Mouse (Mus musculus) limb, embryonic 11.5 days (tissue): ENCODE data around the gene Pdgfa. TPM values are rescaled to one million over a fixed set of nuclear protein-coding genes. Genes with fewer than 3 reads are reported as not detected.

Experiments used
- ATAC-seq: fragments of 200-750 bp; cut with Nextera tagmentation; 2 replicates; pipeline ENCODE4 v1.8.0; 2017; ENCODE audit warnings: low read depth; ENCODE audit not compliant: insufficient number of reproducible peaks, low FRiP score, low TSS enrichment
- DNase-seq: peaks from one replicate; pipeline ENCODE4 v3.0.0-alpha.2; 2015; ENCODE audit warnings: low spot score
- H3K27ac ChIP-seq: fragments of 300-500 bp; sonication (generic); replicated peaks from 2 replicates; pipeline ENCODE4 v1.5.1; 2014; ENCODE audit warnings: low read depth, mild to moderate bottlenecking, low read length
- H3K27me3 ChIP-seq: fragments of 300-500 bp; sonication (generic); 2 replicates; pipeline ENCODE4 v1.6.1; 2014; ENCODE audit warnings: mild to moderate bottlenecking, low read length, mixed read lengths; ENCODE audit not compliant: control insufficient read depth, insufficient read depth
- H3K36me3 ChIP-seq: fragments of 300-500 bp; sonication (generic); 2 replicates; pipeline ENCODE4 v1.6.1; 2014; ENCODE audit warnings: mild to moderate bottlenecking, low read length, moderate library complexity, mixed read lengths; ENCODE audit not compliant: control insufficient read depth, insufficient read depth
- H3K4me1 ChIP-seq: fragments of 300-500 bp; sonication (generic); 2 replicates; pipeline ENCODE4 v1.6.1; 2014; ENCODE audit warnings: low read length, mixed read lengths; ENCODE audit not compliant: control insufficient read depth, insufficient read depth
- H3K4me2 ChIP-seq: fragments of 300-500 bp; sonication (generic); 2 replicates; pipeline ENCODE4 v1.6.1; 2014; ENCODE audit warnings: low read depth, mild to moderate bottlenecking, moderate library complexity; ENCODE audit not compliant: severe bottlenecking
- H3K4me3 ChIP-seq: fragments of 300-500 bp; sonication (generic); 2 replicates; pipeline ENCODE4 v1.5.1; 2014; ENCODE audit warnings: low read depth, low read length
- H3K9ac ChIP-seq: fragments of 300-500 bp; sonication (generic); 2 replicates; pipeline ENCODE4 v1.6.1; 2014; ENCODE audit warnings: mild to moderate bottlenecking, low read length
- H3K9me3 ChIP-seq: fragments of 300-500 bp; sonication (generic); 2 replicates; pipeline ENCODE4 v1.6.1; 2016; ENCODE audit warnings: low read length; ENCODE audit not compliant: control insufficient read depth
- WGBS: fragments of 180-500 bp; shearing (Covaris S2); extraction: QIAGEN DNeasy Blood & Tissue Kit; methylation state at CpG from one replicate; pipeline ENCODE4 v1.1.7; 2014; 5-methylcytosine and 5-hydroxymethylcytosine counted together
- polyA plus RNA-seq: library from polyadenylated mRNA; unstranded; fragments of >200 nt; fragmentation: Nextera tagmentation; extraction: Ambion mirVana; gene quantifications from 2 replicates; pipeline ENCODE4 v1.2.1, GENCODE M21; 2014

The Pdgfa gene
- polyA plus RNA-seq, 1 experiment from 2014 or later: 34.4 TPM

- DNase-seq: peak; percentile 65
- no peak for ATAC-seq
- no peak overlapping the region for H3K27ac ChIP-seq
- no peaks in the 10 kb centered on the region for H3K36me3 ChIP-seq
- peak overlapping the region; percentile 98 for H3K4me2 ChIP-seq
- no peaks in the 10 kb centered on the region for H3K9me3 ChIP-seq
- H3K4me3 ChIP-seq: peak overlapping the region; percentile 48
- H3K27me3 ChIP-seq: peaks cover 69% of the 10 kb centered on the region
- H3K9ac ChIP-seq: peak overlapping the region; percentile 27
- WGBS: under 1% methylated on average over 59 of the region's 59 CpGs
- peaks cover 27% of the 10 kb centered on the region for H3K4me1 ChIP-seq
Measured at GRCm38 (mm10) chr5:138992611-138993370, 4.4 kb downstream of the Pdgfa start.

DNA sequence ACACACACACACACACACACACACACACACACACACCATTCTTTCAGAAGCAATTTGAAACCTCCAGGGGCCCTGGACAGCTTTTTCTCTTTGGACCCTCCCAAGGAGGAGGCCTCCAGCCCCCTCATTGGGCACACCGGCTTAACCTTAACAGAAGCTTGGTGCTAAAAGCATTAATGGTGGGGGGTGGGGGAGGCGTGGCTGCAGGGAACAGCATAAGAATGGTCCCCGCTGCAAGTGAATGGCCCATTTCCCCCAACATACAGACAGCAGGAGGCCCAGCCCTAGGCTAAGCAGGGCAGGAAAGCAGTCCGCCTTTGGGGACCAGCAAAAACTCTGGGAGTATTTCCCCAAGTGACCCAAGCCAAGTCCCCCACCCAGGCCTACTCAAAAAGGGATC lies 5.4 kb downstream of the Pdgfa start:
- Histone ChIP-seq H3K36me3 (no peaks in the 10 kb centered on the region), H3K27me3 (peaks cover 58% of the 10 kb centered on the region), H3K4me2 (peak overlapping the region; percentile 98), H3K9me3 (no peaks in the 10 kb centered on the region), H3K4me3 (no peak overlapping the region), H3K4me1 (peaks cover 24% of the 10 kb centered on the region), H3K27ac (no peak overlapping the region), H3K9ac (no peak overlapping the region)
- DNase-seq (no peak), ATAC-seq (no peak)
- WGBS: 3% methylated on average over 4 of the region's 4 CpGs

DNA sequence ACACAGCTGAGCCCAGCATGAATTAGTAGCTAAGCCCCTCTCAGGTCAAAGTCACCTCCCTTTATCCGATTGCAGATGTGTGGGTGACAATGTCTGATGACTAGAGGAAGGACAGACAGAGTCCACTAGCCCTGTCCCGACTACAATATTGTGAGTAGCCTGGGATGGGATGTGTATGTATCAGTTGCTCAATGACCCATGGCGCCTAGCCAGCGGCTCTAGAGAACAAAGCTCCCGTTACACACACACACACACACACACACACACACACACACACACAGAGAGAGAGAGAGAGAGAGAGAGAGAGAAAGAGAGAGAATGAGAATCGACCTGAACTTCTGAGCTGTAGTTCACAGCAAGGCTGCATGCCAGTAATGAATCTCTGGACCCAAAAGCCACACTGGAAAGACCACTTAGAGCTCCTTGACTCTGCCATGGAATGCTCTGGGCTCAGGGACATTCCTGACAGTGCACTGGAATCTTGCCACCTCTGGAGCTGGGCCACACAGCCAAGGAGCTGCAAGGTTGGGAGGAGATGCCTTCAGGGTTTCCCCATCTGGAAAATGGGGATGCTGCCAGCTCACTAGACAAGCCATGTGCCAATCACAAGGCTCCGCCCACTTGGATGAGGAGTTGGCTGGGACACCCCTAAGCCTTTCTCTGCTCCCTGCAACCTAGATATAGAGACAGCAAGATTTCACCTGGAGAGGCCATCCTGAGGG lies 6.3 kb downstream of the Pdgfa start:
- no peak for DNase-seq
- no peak overlapping the region for H3K9ac ChIP-seq
- no peaks in the 10 kb centered on the region for H3K36me3 ChIP-seq
- H3K4me2 ChIP-seq: no peak overlapping the region
- H3K27me3 ChIP-seq: peaks cover 49% of the 10 kb centered on the region
- 79% methylated on average over 7 of the region's 7 CpGs for WGBS
- no peak overlapping the region for H3K4me3 ChIP-seq
- no peaks in the 10 kb centered on the region for H3K9me3 ChIP-seq
- no peak overlapping the region for H3K27ac ChIP-seq
- ATAC-seq: no peak
- H3K4me1 ChIP-seq: peaks cover 24% of the 10 kb centered on the region

DNA sequence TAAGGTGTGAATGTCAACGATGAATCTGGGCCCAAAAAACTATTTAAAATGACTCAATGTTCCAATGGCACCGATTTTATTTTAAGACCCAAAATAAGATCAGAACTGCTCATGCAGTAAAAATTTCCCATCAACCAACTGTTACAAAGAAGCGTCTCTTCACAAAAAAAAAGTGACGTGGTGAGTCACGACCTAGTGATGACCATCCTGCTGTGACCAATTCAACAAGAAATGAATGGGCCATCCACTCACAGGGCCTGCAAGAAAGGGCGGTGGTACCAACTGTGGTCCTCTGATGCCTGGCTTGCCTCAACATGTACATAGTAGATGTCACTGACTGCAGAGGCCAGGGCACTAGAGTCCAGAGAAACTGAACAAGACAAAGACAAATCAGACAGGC lies 7.6 kb downstream of the Pdgfa start:
- Histone ChIP-seq H3K9ac (no peak overlapping the region), H3K27me3 (peaks cover 40% of the 10 kb centered on the region), H3K36me3 (no peaks in the 10 kb centered on the region), H3K27ac (no peak overlapping the region), H3K4me1 (peaks cover 20% of the 10 kb centered on the region), H3K9me3 (no peaks in the 10 kb centered on the region), H3K4me3 (no peak overlapping the region), H3K4me2 (no peak overlapping the region)
- no peak for ATAC-seq
- WGBS: 85% methylated on average over 6 of the region's 6 CpGs
- no peak for DNase-seq

DNA sequence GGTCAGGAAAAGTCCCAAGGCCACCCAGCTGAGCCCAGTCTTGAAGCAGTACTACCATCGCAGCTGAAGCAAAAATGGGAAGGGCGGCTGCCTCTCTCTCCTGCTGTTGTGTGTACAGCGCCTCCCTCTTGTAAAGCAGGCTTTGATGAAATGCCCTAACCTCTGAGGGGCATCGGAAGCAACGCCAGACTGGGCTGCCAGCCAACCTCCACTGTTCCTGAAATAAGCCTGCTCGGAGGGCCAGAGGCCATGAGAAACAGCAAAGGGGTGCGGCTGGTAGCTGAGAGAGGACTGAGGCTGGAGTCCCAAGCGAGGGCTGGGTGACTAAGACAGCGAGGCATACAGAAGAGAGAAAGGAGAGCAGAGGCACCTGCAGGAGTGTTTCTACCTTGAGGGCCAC lies 8.4 kb downstream of the Pdgfa start:
- DNase-seq: no peak
- Histone ChIP-seq H3K27ac (no peak overlapping the region), H3K9me3 (no peaks in the 10 kb centered on the region), H3K4me2 (no peak overlapping the region), H3K27me3 (peaks cover 32% of the 10 kb centered on the region), H3K4me3 (no peak overlapping the region), H3K4me1 (peaks cover 13% of the 10 kb centered on the region), H3K9ac (no peak overlapping the region), H3K36me3 (no peaks in the 10 kb centered on the region)
- ATAC-seq: no peak
- WGBS: 70% methylated on average over 9 of the region's 9 CpGs

DNA sequence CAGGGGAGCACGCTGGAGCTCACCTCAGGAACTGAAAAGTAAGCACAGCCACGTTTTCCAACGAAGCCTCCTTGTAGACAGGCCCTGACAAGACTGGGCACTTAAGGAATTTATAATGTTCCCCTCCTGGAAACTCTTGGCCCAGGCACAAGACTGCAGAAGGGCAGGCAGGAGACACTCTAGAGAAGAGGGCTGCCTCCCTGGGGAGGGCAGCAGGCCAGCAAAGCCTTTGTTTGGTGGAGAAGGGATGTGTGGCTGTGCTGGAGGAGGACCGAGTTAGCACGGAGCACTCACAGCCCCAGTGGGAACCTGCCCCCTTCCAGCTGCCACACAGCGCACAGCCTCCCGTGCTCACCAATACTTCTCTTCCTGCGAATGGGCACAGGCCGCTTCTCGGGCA lies 9.2 kb downstream of the Pdgfa start:
- Histone ChIP-seq H3K4me1 (peaks cover 5% of the 10 kb centered on the region; the same call in 1 of the 2 replicates), H3K9ac (no peak overlapping the region), H3K4me3 (no peak overlapping the region), H3K27ac (no peak overlapping the region), H3K36me3 (no peaks in the 10 kb centered on the region), H3K27me3 (peaks cover 25% of the 10 kb centered on the region), H3K4me2 (no peak overlapping the region), H3K9me3 (no peaks in the 10 kb centered on the region)
- ATAC-seq (no peak), DNase-seq (no peak)
- 73% methylated on average over 10 of the region's 10 CpGs for WGBS

- no peak for DNase-seq
- 76% methylated on average over 7 of the region's 9 CpGs for WGBS
Measured at GRCm38 (mm10) chr5:138981921-138982320, 15.2 kb downstream of the Pdgfa start.

DNA sequence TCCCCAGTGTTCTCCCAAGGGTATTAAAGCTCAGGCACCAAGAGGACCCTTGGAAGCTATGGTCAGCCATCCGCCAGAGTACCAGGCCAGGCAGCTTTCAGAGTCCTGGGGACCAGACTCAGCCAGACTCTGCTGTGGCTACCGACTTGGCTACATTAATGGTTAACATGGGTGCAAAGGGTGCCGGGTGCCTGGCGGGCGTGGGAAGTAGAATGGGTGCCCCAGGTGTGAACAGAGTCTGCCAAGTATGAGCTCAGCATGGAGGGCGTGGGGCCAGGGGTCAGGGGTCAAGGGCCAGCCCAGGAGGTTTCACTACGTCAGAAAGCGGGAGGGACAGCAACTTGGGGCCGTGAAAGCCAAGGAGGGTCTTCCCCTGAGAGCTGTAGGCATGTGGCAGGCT lies 16.6 kb downstream of the Pdgfa start:
- Histone ChIP-seq H3K27ac (no peak overlapping the region), H3K27me3 (no peaks in the 10 kb centered on the region), H3K9me3 (no peaks in the 10 kb centered on the region), H3K36me3 (no peaks in the 10 kb centered on the region), H3K4me1 (no peaks in the 10 kb centered on the region), H3K9ac (no peak overlapping the region), H3K4me3 (no peak overlapping the region), H3K4me2 (no peak overlapping the region)
- ATAC-seq (no peak), DNase-seq (no peak)
- WGBS: 75% methylated on average over 9 of the region's 9 CpGs

More at GRCm38 (mm10) chr5:138981921-138982320, 15.2 kb downstream of the Pdgfa start:
- Histone ChIP-seq H3K9me3 (no peaks in the 10 kb centered on the region), H3K36me3 (no peaks in the 10 kb centered on the region), H3K4me3 (no peak overlapping the region), H3K4me1 (no peaks in the 10 kb centered on the region), H3K27me3 (no peaks in the 10 kb centered on the region), H3K9ac (no peak overlapping the region), H3K27ac (no peak overlapping the region), H3K4me2 (no peak overlapping the region)
- ATAC-seq: no peak
